Mouse (Mus musculus) lung, postnatal 0 days (tissue): Measurements from ENCODE around the gene Cideb.

Experiments used
- CTCF ChIP-seq: IDR thresholded peaks from 2 replicates; pipeline ENCODE4 v1.5.1; 2016; ENCODE audit warnings: antibody characterized with exemption, mild to moderate bottlenecking
- EP300 ChIP-seq: IDR thresholded peaks from 2 replicates; pipeline ENCODE4 v1.6.1; 2016; ENCODE audit warnings: antibody characterized with exemption, mild to moderate bottlenecking, control low read depth

DNA sequence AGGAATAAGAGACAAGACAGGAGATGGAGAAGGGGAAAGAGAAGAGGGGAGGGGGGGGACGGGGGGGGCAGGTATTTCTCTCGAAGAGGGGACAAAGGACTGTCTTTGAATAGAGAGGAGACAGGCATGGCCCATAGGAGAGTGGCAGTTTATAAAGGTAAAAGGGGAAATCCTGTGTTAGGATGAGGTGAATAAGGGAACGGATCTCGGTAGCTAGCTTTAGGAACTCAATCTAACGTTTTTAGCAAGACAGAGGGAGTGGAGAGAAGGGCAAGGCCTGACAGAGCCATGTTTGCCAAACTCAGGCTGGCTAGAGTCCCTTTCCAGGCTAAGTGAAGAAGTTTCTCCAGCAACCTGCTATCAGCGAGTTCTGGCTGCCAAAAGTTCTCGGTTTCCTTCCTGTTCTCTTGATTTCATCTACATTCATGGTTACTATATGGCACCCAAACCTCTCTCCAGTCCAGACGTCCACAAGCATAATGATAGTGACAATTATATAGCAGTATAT is 35.8 kb downstream of the Cideb start:
- TF ChIP-seq CTCF (no peak), EP300 (no peak)
